Mouse (Mus musculus): Measurements from ENCODE around the gene Brms1.

DNA sequence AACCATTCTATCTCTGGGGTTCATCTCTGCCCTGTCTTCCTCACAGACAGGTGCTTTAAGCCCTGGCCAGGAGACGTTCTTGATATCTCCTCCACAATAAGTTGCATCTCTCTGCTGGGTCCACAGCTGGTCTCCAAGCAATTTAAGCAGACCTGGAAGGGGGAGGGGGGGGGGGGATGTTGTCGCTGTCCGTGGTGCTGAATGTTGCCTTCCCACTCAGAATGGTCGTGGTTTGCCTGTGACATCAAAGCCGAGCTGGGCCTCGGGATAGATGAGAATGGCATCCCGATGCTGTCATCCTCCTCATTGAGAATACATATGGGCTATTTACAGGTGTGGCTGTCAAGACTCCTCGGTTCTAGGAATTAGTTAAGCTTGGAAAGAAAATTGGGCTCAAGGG is 48.8 kb upstream of the Brms1 start:
- no peak for TF ChIP-seq CTCF (IDR thresholded peaks at IDR 0.05; ENCODE audit: low read depth)
- no peak for TF ChIP-seq EP300 (IDR thresholded peaks at IDR 0.05; ENCODE audit: low read depth)
